Mouse (Mus musculus) spleen, postnatal 14 days (tissue): ENCODE measurements around the gene Jag2.

Experiments
- DNase-seq, 2 experiments: peaks; one replicate each; pipeline ENCODE4 v3.0.0; 2021 to 2022; ENCODE audit warnings: low spot score in 2 of 2

Jag2 gene

DNA sequence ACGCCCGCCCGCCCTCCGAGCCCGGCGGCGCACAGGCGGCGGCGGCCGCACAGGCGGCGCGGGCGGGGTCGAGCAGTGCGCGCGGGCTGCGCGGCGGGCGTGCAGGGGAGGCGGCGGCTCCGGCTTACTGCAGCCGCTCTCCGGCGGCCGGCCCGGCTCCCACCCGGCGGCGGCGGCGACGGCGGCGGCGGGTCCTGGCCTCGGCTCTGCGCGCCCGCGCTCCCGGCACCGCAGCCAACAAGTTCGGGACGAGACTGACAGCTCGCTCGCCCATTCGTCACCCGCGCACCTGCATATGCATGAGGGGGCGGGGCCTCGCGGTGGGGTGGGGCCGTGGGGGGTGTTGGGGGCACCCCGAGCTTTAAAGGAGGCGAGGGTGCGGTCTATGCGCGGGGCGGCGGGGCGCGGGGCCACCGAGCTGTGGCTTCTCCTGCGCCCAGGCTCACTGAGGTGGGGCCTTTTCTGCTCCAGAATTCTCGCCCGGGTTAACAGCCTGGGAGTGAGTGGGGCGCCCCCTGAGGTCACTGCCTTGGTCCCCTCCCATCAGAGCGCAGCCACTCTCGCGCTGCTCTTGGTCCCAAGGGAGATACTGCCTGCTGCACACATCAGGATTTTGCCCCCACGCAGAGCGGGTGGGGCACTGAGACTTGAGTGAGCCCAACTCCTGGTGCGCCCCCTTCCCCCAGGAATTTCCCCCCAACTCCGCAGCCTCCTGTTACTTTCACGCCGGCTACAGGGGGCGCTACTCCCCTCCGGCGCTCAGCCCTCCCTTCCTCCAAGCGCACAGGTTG lies at the start of gene Jag2:
Gene Jag2 (minus strand): TSS at position 215 of the 791 bp plus-strand sequence.
- no peak for DNase-seq

DNA sequence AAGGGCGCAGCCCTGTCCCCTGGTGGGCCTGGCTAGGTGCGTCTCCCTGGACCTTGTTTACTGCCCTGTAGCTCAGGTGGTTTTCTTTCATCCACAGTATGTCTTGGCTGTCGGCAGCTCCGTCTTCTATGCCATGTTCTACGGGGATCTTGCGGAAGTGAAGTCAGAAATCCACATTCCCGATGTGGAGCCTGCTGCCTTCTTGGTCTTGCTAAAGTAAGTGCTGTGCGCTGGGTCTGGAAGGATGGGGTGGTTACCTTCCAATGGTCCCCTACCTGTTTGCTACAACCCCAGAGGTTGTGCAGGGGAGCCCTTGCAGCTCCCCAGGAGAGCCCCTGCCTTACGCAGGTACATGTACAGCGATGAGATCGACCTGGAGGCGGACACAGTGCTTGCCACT lies 47.6 kb upstream of the Jag2 start:
- DNase-seq: no peak

GRCm38 (mm10) chr12:112976371-112977073 lies 46.9 kb upstream of the Jag2 start, which contains the start of gene Btbd6:
TSS of gene Btbd6 (plus strand) at chr12:112976482.
- peak; percentile 74 to 83 for DNase-seq

- no peak for DNase-seq
These were observed 45.2 kb upstream of the Jag2 start for GRCm38 (mm10) chr12:112974736-112975135.

GRCm38 (mm10) chr12:112969616-112970015 lies 40.0 kb upstream of the Jag2 start:
- DNase-seq: no peak

DNA sequence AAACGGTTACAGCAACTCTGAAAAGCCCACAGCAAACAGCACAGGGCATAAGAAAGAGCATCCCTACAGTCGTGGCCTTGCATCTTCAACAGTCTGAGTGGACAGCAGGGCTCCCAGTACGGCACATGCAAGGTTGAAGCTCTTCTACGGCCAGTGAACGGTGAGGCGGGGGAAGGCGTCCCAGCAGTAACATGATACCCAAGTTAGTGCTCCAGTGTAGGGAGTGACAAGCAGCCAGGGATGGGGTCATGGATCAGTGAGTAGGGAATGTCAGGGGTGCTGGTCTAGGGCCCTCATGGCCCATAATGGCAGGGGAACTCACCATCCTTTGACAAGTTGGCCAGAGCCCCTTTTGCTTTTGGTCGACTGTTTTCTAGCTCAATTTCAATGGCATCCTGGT lies 39.4 kb upstream of the Jag2 start:
- DNase-seq: no peak

DNA sequence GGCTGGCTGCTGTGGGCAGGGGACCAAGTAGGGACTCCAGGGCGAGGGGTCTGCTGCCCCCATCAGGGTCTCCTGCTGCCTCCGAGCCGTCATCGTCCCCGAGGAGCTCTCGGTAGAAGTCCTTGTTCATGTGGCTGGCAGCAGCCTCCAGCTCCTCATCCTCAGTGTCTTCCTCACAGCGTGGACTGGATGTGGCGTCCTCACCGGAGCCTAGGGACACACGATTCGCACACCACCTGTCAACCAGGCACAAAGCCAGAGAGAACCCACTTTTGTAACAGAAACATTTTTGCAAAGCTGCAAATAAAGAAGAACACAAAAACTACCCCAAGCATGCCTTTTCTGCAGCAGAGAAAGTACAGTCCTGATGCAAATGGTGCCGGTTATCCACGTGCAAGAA lies 36.2 kb upstream of the Jag2 start:
- DNase-seq: no peak

- no peak for DNase-seq
These were observed 32.3 kb upstream of the Jag2 start for GRCm38 (mm10) chr12:112961872-112962271.

DNA sequence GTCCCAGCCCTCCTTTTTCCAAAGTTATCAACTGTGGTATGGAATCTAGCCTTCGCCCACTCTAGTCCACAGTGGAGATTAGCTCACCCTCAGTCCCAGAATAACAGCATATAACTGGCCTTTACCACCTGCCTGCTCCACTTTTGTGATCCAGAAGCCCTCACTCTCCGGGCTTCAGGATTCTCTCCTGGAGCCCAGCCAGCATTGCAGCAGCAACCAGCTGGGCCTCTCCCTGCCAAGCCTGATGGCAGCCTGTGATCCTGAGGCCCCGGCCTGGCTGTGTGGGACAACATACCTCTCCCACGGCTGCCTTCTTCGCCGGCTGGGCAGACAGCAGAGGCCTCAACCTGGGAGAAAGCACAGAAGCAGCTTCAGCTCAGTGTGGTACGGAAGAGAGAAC lies 31.9 kb upstream of the Jag2 start:
- no peak for DNase-seq

DNA sequence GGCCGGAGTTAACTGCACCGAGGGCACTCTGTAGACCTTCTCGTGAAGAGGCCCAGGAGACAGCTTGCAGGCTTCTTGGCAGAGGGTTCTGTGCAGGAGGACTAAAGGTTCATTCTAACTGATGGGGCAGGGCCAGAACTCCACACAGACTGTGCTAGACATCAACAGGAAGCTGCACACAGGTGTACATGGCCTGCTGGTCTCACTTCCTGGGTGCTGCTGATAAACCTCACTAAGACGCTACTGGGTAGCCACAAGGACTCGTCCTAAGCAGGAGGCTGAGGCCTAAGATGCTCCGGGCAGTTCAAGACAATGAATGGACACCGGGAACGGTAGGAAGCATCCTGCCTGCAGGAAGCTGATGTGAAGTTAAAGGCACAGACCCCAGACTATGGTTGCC lies 29.8 kb upstream of the Jag2 start:
- DNase-seq: no peak

- peak in 1 of 2 experiments; percentile 42 for DNase-seq
These were observed 28.7 kb upstream of the Jag2 start for GRCm38 (mm10) chr12:112958303-112958702.

DNA sequence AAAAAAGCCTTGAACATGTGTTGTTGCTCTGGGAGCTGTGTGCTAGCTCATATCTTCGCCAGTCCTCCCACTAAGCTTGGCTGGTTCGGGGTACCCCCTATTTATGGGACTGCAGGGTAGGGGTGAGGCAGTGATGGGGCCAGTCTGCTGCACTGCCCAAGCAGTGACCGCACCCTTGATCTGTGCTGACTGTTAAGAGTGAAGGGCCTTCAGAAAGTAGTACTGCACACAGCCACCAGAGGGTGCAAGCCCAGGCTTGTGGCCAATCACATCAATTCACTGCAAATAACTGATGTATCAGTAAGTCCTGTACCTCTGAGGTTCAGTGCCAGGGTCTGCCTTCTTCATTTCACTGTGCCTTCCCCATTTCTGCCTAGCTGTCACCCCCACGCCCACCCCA lies 26.2 kb upstream of the Jag2 start:
- peak; percentile 57 to 74 for DNase-seq

GRCm38 (mm10) chr12:112952926-112953565 lies 23.5 kb upstream of the Jag2 start:
- no peak for DNase-seq

- no peak for DNase-seq
These were observed 22.9 kb upstream of the Jag2 start for GRCm38 (mm10) chr12:112952433-112952832.

DNA sequence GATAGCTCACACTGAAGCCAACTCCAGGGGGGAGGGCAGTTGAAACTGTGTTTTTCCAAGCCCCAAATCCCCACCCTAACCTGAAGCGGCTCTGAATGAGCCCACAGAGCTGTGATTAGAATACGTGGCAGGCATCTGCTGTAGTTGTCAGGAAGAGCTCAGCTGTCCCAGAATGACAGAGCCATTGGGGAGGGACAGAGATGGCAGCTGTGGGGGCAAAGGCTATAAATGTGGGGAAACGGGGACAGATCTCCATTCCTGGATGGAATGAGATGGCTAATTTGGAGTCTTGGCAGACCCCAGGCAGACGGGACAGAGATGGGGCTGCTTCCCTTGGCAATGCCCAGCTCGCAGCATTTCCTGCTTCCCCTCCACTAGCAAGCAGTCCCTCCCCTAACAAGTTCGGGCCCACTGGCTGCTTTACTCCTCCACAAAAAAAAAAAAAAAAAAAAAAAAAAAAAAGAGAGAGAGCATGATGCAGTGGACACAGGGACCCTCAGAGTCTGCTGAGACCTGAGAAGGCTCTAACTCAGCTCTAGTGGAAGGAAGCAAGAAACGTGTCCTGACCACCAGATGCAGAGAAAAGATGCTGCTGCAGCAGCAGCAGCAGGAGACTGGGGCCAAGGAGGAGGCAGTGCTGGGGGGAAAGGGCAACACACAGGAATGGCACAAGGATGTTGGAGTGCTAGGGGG lies 21.7 kb upstream of the Jag2 start:
- DNase-seq: no peak

DNA sequence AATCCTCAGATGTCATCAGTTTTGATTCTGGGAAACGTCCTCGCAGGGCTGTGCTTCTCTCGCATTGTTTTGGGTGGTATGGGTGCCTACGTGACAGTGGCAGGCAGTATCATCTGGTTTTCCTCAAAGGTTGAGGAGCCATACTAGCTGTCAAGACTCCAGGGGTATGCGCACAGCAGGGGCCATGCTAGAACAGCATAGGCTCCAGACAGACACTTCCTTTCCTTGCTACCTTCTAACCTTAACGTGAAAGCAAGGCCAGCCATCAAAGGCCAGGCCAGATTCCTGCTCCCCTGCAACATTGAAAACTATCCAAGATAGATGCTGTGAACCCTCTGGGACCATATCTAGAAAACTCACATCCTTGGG lies 21.2 kb upstream of the Jag2 start:
- DNase-seq: no peak

DNA sequence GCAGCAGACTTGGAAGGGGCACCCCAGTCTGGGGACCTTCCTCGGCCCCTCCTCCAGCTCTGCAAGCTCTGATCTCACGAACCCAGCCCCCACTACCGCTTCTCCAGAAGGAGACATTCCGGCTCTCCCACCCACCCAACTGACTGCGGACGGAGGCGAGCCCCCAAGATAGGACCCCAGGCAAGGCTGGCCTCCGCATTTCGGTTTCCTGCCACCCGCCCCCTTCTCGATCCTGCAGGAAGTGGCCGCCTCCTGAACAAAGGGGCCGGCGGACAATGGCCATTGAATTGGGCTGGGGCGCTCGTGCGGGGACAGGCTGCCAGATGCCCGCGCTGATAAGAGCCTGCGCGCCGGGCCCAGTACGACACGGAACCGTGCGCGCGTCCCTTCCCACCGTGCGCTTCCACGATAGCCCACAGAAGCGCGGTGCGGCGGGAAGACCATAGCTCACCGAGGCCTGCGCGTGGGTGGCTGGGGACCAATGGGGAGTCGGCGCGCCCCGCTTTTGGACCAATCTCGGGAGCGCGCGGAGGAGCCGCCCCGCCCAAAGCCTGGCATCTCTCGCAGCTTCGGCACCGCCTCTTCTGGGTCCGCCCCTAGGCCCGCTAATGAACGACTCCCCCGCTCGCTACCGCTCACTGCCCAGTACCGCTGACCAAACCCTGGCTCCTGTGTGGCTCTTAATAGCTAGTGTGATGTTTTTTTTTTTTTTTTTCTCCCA lies 20.6 kb upstream of the Jag2 start:
- peak; percentile 59 to 63 for DNase-seq

- no peak for DNase-seq
These were observed 17.7 kb upstream of the Jag2 start for GRCm38 (mm10) chr12:112947307-112947706.

- no peak for DNase-seq
These were observed 14.1 kb upstream of the Jag2 start for GRCm38 (mm10) chr12:112943669-112944068.

DNA sequence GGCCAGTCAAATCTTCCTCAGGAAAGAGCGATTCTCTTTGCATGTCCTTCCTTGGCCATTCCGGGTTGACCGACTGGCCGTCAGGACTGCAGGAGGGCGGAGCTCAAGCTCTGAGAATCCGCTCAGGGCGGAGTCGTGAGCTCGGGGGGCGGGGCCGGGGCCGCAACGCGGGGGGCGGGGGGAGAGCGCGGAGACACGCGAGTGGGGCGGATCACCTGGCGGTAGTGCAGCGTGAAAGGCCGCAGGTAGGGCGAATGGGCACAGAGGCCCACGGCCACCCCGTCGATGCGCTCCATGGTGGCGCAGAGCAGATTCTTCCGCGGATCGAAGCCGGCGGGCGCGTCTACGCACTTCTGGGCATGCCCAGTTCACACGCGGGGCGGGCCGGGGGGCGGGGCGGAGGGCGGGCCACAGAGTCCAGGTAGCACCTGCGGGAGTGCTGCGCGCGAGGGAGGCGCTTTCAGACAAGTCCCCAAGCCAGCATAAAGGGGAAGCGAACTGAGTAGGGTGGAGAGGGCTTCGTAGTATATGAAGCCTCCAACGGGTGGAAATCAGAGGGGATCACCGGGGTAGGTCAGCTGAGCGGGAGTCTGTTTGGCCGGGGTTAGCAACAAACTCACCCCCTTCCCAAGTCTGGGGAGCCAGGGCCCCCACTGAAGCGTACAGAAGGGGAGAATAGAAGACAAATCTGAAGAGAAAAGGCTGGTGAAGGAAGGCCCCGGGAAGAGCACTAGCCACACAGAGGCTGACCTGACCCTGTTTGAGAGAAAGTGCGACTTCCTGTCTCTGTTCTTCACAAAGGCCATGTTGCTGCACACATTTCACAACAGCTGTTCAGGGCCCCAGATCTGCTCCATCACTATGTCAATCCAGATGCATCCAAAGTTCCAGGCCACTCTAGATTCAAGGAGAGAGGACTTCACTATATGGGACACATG lies 12.5 kb upstream of the Jag2 start, which contains the start of gene Nudt14:
Gene Nudt14 (minus strand): TSS at position 349 of the 938 bp plus-strand sequence.
- peak; percentile 48 to 57 for DNase-seq
